Mouse (Mus musculus): ENCODE data around the gene Elmo3.

DNA sequence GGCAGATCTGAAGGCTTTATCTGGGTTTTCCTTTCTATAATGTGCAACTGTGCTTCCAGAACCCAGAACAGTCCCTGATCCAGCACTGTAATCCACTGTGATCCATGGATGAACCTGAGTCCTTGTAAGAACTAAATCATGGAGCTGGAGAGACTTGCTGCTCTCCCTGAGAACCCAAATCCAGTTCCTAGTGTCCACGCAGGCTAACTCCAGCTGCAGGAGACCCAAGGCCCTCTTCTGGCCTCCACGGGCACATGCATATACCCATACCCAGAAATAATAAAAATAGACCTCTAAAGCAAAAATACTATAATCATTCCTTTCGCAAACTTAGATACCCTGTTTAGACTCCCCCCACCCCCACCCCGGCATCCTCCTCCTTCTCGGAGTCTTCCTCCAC lies 17.2 kb upstream of the Elmo3 start:
- TF ChIP-seq CTCF (IDR thresholded peaks at IDR 0.05; ENCODE audit: control insufficient read depth, insufficient read depth, low read length) (no peak), POLR2A (IDR thresholded peaks at IDR 0.05; ENCODE audit: borderline replicate concordance, control insufficient read depth, low read depth, low read length) (no peak)
